Mouse (Mus musculus): Measurements from ENCODE around the gene Lman2l.

GRCm38 (mm10) chr1:36476426-36476825, 31.4 kb upstream of the Lman2l start:
- no peak for TF ChIP-seq CTCF (IDR thresholded peaks at IDR 0.05; ENCODE audit: insufficient read depth, low read length)
- no peak for TF ChIP-seq POLR2A (IDR thresholded peaks at IDR 0.05; ENCODE audit: borderline replicate concordance, extremely low read depth, low read depth, low read length)
